Mouse (Mus musculus) lung, postnatal 14 days (tissue): ENCODE measurements around the gene Eif4a1.

Source experiments
- DNase-seq: peaks from one replicate; pipeline ENCODE4 v3.0.0; 2021

Gene Eif4a1

DNA sequence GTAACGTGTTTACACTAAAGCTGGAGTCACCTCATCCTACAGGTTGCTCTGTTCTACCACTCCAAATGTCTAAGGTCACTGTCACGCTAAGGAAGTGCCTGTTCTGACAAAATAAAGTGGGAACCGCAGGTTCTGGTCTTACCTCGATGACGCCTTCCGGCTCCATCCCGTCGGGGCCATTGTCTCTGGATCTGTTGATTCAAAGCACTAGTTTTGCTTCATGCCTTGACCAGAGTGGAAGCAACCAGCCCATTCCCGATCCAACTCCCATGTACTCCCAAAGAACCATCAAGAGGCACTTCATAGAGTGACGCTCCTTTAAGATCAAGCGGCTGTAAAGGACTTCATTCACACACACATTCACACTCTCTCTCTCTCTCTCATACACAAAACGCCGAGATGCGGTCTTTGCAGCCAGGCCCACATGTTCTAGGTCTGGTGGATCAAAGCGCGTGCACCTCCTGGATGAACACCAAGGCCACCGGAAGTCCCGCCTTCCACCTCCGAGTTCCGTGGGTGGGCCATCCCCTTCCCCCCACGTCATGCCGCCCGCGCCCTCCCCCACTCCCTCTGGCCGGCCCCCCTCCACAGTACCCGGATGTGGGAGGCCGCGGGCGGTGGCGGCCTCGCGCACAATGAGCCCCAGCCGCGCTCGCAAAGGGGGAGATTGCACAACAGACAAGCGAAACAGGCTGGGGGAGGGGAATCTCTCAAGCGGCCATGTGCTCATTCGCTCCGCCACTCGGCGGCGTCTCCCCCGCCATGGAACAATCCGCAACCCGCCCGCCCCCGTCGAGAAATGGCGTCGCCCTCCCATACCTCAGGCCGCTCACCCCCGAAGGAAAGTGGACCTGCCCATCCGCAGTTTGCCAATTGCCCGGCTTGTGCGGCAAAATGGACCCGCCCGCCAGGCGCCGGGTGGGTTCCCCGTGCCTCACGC, 1.2 kb downstream of the Eif4a1 start:
- DNase-seq, result peak; percentile 96

GRCm38 (mm10) chr11:69666665-69667005, 5.6 kb downstream of the Eif4a1 start:
- no peak for DNase-seq

DNA sequence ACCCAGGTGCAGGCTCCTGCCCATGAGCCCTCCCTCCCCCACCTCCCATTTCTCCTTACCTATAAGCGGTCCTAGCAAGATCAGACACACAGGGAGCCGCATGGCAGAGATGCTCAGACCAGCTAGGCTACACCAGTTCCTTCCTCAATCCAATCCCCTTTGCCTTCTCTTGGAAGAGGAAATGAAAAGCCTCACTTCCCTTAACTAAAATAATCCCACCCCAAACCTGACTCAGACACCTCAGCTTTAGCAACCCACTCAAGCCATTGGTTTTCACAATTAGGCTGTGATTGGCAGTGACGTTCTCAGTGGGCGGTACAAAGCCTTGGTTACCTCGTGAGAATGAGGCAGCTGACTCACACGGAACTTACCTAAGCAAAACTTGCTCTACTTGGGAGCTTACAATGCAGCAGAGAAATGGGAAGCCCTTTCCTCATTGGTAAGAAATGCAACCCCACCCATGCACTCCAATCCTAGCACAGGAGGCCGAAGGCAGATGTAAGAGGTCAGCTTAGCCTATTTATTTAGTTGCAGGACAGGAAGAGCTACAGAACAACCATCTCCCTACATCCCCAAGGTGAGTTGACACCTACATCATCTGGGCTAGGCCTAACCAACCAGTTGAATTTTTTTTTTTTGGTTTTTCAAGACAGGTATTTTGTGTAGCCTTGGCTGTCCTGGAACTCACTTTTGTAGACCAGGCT, 6.1 kb downstream of the Eif4a1 start, which contains the start of gene Cd68:
TSS of gene Cd68 (minus strand) at position 193 of the 704 bp plus-strand sequence.
- peak; percentile 57 for DNase-seq

DNA sequence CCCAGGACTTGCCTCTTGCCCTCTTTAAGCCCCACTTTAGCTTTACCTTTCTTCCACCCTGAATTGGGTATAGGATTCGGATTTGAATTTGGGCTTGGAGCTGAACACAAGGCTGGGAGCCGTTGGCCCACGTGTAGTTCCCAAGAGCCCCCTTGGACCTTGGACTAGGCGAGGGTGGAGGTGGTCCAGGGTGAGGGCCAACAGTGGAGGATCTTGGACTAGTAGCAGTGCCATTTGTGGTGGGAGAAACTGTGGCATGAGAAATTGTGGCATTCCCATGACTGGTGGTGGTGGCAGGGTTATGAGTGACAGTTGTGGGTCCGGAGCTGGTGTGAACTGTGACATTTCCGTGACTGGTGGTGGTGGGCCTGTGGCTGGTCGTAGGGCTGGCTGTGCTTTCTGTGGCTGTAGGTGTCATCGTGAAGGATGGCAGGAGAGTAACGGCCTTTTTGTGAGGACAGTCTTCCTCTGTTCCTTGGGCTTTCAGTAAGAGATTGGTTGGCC, 6.7 kb downstream of the Eif4a1 start:
- DNase-seq, result no peak

GRCm38 (mm10) chr11:69664841-69665240, 7.4 kb downstream of the Eif4a1 start:
- no peak for DNase-seq

DNA sequence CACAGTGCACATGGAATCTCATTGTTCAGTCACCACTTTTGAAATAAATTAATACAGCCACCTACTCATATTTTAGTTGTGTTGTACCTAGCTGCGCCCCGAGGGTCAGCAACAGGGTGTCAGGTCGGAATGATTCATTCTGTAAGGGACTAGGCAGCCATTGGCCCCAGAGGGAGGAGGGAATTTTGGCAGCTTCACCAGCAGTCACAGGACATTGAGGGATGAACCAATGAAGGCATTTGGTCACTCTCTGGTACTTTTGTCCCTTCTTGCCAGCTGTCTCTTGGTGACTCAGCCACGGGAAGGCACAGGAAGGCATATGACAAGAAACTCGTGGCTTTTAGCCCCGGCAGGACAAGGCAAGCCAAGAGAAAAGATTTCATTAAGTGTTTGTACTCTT, 8.4 kb downstream of the Eif4a1 start:
- DNase-seq, result no peak

- no peak for DNase-seq
Measured at GRCm38 (mm10) chr11:69662967-69663671, 9.1 kb downstream of the Eif4a1 start.

- peak; percentile 93 for DNase-seq
Measured at GRCm38 (mm10) chr11:69662213-69662966, 9.8 kb downstream of the Eif4a1 start, which contains the start of gene Mpdu1. Gene Mpdu1, minus strand, starts transcription at chr11:69662642.

- no peak for DNase-seq
Measured at GRCm38 (mm10) chr11:69661221-69661881, 10.9 kb downstream of the Eif4a1 start.

- no peak for DNase-seq
Measured at GRCm38 (mm10) chr11:69657462-69657881, 14.8 kb downstream of the Eif4a1 start.

DNA sequence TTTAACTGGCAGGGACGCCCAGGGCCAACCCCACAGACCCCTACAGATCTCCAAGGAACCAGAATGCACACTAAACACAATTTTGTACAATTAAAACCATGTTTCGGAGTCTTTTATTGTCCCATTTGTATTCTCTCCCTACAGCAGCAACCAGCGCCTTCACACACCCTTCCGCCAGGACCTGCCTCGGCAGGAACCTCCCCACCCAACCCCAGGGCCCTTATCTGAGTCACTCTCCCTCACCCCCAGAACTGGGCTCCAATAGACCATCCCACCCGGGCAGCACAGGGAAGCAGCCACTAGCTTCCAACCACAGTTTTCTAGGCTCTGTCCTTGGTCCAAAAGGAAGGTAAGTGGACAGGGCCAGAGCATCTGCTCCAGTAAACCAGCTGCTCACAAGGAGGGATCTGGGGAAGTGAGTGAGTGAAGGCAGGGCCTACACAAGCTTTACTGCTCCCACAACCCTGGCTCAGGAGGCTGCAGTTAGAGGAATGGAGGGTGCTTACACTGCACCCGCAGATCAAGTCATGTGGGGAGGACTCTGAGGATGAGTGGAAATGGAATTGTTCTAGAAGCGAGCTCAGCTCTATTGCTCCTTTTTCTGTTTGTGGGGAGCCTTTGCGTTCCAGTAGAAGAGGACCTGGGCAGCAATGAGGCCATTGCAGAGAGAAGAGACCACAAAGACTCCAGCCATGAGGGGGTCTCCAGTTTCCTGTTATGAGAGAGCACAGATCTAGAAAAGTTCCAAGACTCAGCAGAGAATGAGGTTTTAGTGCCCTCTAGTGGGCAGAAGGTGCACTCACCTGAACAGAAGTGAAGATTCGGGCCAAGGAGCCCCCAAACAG, 15.4 kb downstream of the Eif4a1 start:
- peak; percentile 61 for DNase-seq

- DNase-seq, result no peak
Measured at GRCm38 (mm10) chr11:69656065-69656455, 16.2 kb downstream of the Eif4a1 start.

DNA sequence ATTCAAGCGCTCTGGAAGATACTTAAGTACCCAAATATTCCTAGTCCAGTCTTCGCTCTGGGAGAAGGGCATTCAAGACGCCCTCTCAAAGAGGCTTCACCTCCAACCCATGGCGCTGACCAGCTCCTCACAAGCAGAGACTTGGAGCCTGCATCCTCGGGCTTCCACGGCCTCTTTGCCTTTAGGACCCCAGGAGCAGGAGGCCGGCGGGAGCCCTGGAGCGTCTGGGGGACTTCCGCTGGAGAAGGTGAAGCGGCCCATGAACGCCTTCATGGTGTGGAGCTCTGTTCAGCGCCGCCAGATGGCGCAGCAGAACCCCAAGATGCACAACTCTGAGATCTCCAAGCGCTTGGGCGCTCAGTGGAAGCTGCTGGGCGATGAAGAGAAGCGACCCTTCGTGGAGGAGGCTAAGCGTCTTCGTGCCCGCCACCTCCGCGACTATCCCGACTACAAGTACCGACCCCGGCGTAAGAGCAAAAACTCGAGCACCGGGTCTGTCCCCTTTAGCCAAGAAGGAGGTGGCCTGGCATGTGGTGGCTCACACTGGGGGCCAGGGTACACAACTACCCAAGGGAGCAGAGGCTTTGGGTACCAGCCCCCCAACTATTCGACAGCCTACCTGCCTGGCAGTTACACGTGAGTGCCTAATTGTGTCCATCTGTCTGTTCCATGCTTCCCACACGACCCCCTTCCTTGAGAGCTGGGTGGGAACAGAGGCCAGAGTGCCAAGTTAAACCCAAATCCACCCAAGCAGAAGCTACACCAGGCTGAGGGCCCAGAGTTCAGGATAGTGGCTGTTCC, 16.8 kb downstream of the Eif4a1 start, which contains the start of gene Sox15:
TSS of gene Sox15 (plus strand) at position 51 of the 801 bp plus-strand sequence.
- DNase-seq, result peak; percentile 69

- no peak for DNase-seq
Measured at GRCm38 (mm10) chr11:69654760-69655159, 17.5 kb downstream of the Eif4a1 start.

GRCm38 (mm10) chr11:69653399-69653798, 18.8 kb downstream of the Eif4a1 start:
- DNase-seq, result no peak

DNA sequence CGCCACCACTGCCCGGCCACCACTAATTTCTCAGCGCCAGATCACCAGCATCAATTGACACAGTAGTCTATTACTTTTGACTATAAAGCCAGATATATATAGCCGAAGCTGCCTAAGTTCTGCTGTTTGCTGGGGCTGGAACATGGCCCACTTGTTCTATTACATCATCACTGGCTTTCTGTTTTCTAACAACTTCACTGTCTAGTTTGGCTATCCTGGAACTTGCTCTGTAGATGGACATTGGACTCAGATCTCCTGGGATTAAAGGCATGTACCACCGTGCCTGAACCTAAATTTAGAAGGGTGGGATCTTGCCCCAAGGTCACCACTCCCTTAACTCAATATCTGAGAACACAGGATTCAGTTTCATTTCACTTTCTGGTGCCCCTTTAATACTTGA, 26.4 kb downstream of the Eif4a1 start:
- DNase-seq, result no peak

GRCm38 (mm10) chr11:69635471-69635870, 36.8 kb downstream of the Eif4a1 start:
- DNase-seq, result no peak

DNA sequence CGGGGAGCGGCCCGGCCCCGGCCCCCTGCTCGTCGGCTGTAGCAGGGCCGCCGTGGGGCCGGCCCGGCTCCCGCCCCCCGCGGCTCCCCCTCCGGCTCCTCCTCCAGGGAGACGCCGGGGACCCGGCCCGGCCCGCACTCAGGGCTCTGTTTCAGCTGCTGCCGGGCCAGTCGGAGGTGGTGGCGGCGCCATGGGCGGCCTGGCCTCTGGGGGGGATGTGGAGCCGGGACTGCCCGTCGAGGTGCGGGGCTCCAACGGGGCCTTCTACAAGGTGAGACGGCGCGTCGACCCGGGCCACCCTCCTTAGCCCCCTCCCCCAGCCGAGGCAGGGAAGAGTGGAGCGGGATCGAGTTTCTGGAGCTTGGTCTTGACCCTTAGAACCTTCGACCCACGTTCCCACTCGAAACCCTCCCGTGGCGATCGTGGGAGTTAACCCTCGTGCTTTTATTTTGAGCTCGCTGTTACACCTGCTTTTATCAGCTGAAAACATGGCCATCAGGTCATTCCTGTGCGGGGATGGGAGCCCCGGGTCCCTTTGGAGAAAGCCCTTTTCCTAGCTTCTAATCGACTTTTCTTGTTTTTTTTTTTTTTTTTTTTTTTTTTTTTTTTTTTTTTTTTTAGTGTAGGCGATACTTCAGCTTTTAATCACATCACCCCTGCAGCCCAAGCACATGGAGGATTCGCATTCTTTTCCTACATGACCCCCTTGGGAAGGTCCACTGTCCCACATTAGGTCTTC, 38.9 kb downstream of the Eif4a1 start:
- DNase-seq, result peak; percentile 70
